ENCODE assay signal across 8 mouse cellular contexts in genomic region chr7:29291616-29292457, GRCm38 (mm10). TPM values are rescaled to one million over a fixed set of nuclear protein-coding genes. Genes with fewer than 3 reads are reported as not detected.
DNase-seq lines count a peak whose midpoint lies in the region; ATAC-seq lines count a peak whose summit lies in the region.

No protein-coding gene starts in this region.

- peak; percentile 57 for ATAC-seq in heart, embryonic 12.5 days (ENCODE audit: insufficient number of reproducible peaks, low FRiP score)
- ATAC-seq in forebrain, embryonic 14.5 days: peak; percentile 61
- 0 out of 2 replicates have a peak, but pooled peaks have one; percentile 24 for ATAC-seq in limb, embryonic 11.5 days (ENCODE audit: insufficient number of reproducible peaks, low FRiP score, low TSS enrichment, low read depth)

- H3K4me3 ChIP-seq in heart, embryonic 12.5 days: no peak overlapping the region
- no peak overlapping the region for H3K4me3 ChIP-seq in forebrain, embryonic 14.5 days (ENCODE audit: low read depth, low read length)
- H3K4me3 ChIP-seq in limb, embryonic 11.5 days (ENCODE audit: low read depth, low read length): no peak overlapping the region

- no peak for DNase-seq in heart, postnatal 10 days
- peak; percentile 72 for DNase-seq in cerebellum, adult 11 months
- peak; percentile 76 for DNase-seq in forebrain, embryonic 14.5 days (ENCODE audit: low spot score)
- no peak for DNase-seq in limb, embryonic 11.5 days (ENCODE audit: low spot score)
- no peak for DNase-seq in right cerebral cortex, postnatal 4 days
- no peak for DNase-seq in adrenal gland, postnatal 4 days (ENCODE audit: low spot score in 2 of 2)
- no peak for DNase-seq in MN1 (ENCODE audit: low spot score)

- H3K27me3 ChIP-seq in heart, embryonic 12.5 days (replicated peaks): peaks cover 41% of the 10 kb centered on the region
- H3K27me3 ChIP-seq in forebrain, embryonic 14.5 days (replicated peaks; ENCODE audit: control insufficient read depth, insufficient read depth, low read length): no peaks in the 10 kb centered on the region
- peaks cover 3% of the 10 kb centered on the region; the same call in 1 of the 2 replicates for H3K27me3 ChIP-seq in limb, embryonic 11.5 days (ENCODE audit: control insufficient read depth, insufficient read depth, low read length)

- WGBS in heart, embryonic 12.5 days: 33% methylated on average over 7 of the region's 7 CpGs
- 25% methylated on average over 7 of the region's 7 CpGs for WGBS in forebrain, embryonic 14.5 days
- 4% methylated on average over 6 of the region's 7 CpGs for WGBS in limb, embryonic 11.5 days

- H3K36me3 ChIP-seq in heart, embryonic 12.5 days: no peaks in the 10 kb centered on the region
- H3K36me3 ChIP-seq in forebrain, embryonic 14.5 days (ENCODE audit: control insufficient read depth, insufficient read depth, low read length): no peaks in the 10 kb centered on the region
- H3K36me3 ChIP-seq in limb, embryonic 11.5 days (ENCODE audit: control insufficient read depth, insufficient read depth, low read length): no peaks in the 10 kb centered on the region

- H3K27ac ChIP-seq in heart, embryonic 12.5 days (ENCODE audit: poor library complexity, severe bottlenecking): peak overlapping the region; percentile 28; the same call in 1 of the 2 replicates
- peak overlapping the region; percentile 88 for H3K27ac ChIP-seq in forebrain, embryonic 14.5 days (ENCODE audit: low read depth, low read length)
- H3K27ac ChIP-seq in limb, embryonic 11.5 days (replicated peaks; ENCODE audit: low read depth, low read length): no peak overlapping the region

- H3K9ac ChIP-seq in heart, embryonic 12.5 days: peak overlapping the region; percentile 44
- peak overlapping the region; percentile 22; the same call in 1 of the 2 replicates for H3K9ac ChIP-seq in forebrain, embryonic 14.5 days (ENCODE audit: low read length)
- no peak overlapping the region for H3K9ac ChIP-seq in limb, embryonic 11.5 days (ENCODE audit: low read length)

- H3K4me1 ChIP-seq in heart, embryonic 12.5 days (replicated peaks): peaks cover 43% of the 10 kb centered on the region
- peaks cover 28% of the 10 kb centered on the region; the same call in 1 of the 2 replicates for H3K4me1 ChIP-seq in forebrain, embryonic 14.5 days (ENCODE audit: control insufficient read depth, insufficient read depth, low read length)
- peaks cover 30% of the 10 kb centered on the region for H3K4me1 ChIP-seq in limb, embryonic 11.5 days (ENCODE audit: control insufficient read depth, insufficient read depth, low read length)

- peak overlapping the region; percentile 39 for H3K4me2 ChIP-seq in heart, embryonic 12.5 days
- H3K4me2 ChIP-seq in forebrain, embryonic 14.5 days (ENCODE audit: low read length): peak overlapping the region; percentile 33; the same call in 1 of the 2 replicates
- no peak overlapping the region for H3K4me2 ChIP-seq in limb, embryonic 11.5 days (ENCODE audit: low read depth, severe bottlenecking)

- intact Hi-C loops in heart, postnatal 10 days (cut with DNase I): loop anchor here (10.0 kb wide), 1 partner anchor 307 kb away; the partner anchor contains the start of genes Eif3k and Map4k1

- no peaks in the 10 kb centered on the region; the same call in 1 of the 2 replicates for H3K9me3 ChIP-seq in heart, embryonic 12.5 days (replicated peaks)
- H3K9me3 ChIP-seq in forebrain, embryonic 14.5 days (replicated peaks; ENCODE audit: control insufficient read depth, low read length): no peaks in the 10 kb centered on the region
- H3K9me3 ChIP-seq in limb, embryonic 11.5 days (ENCODE audit: control insufficient read depth, low read length): no peaks in the 10 kb centered on the region

RNA-seq across cellular contexts. Expression of gene Ppp1r14a, which starts 2.7 kb away (rescaled TPM):
- 13.2 and 13.9 TPM in 2 replicates for polyA plus RNA-seq in heart, embryonic 12.5 days (2016; fragmentation: Nextera tagmentation; extraction: Ambion mirVana)
- 10 to 100 TPM; 21.2 to 27.8 TPM for total RNA-seq in heart, postnatal 10 days (2021)
- 5.7 and 9.8 TPM in 2 replicates for polyA plus RNA-seq in forebrain, embryonic 14.5 days (2014; fragmentation: Nextera tagmentation; extraction: Ambion mirVana)
- 3.5 and 3.8 TPM in 2 replicates for polyA plus RNA-seq in limb, embryonic 11.5 days (2014; fragmentation: Nextera tagmentation; extraction: Ambion mirVana)
- total RNA-seq in adrenal gland, postnatal 4 days (2021): 10 to 100 TPM; 14.3 to 15.0 TPM

RNA-seq across cellular contexts. Expression of gene Spint2, which starts 10.1 kb away (rescaled TPM):
- polyA plus RNA-seq in heart, embryonic 12.5 days (2016; fragmentation: Nextera tagmentation; extraction: Ambion mirVana): 87.7 and 90.4 TPM in 2 replicates
- total RNA-seq in heart, postnatal 10 days (2021): 10 to 100 TPM; 53.3 to 62.7 TPM
- polyA plus RNA-seq in forebrain, embryonic 14.5 days (2014; fragmentation: Nextera tagmentation; extraction: Ambion mirVana): 46.6 and 51.3 TPM in 2 replicates
- 75.1 and 80.7 TPM in 2 replicates for polyA plus RNA-seq in limb, embryonic 11.5 days (2014; fragmentation: Nextera tagmentation; extraction: Ambion mirVana)
- 10 to 100 TPM; 46.1 to 85.1 TPM for total RNA-seq in adrenal gland, postnatal 4 days (2021)

RNA-seq across cellular contexts. Expression of gene Dpf1, which starts 11.9 kb away (rescaled TPM):
- polyA plus RNA-seq in heart, embryonic 12.5 days (2016; fragmentation: Nextera tagmentation; extraction: Ambion mirVana): 2.2 TPM in 2 replicates
- 1 to 10 TPM in 1 of 2 experiments, under 1 TPM in 1; 0.45 to 2.1 TPM for total RNA-seq in heart, postnatal 10 days (2021)
- 167 and 205 TPM in 2 replicates for polyA plus RNA-seq in forebrain, embryonic 14.5 days (2014; fragmentation: Nextera tagmentation; extraction: Ambion mirVana)
- polyA plus RNA-seq in limb, embryonic 11.5 days (2014; fragmentation: Nextera tagmentation; extraction: Ambion mirVana): 30.0 and 35.2 TPM in 2 replicates
- total RNA-seq in adrenal gland, postnatal 4 days (2021): 1 to 10 TPM; 5.0 to 5.7 TPM

RNA-seq across cellular contexts. Expression of gene 2200002D01Rik, which starts 43.6 kb away (rescaled TPM):
- 9.2 and 11.7 TPM in 2 replicates for polyA plus RNA-seq in heart, embryonic 12.5 days (2016; fragmentation: Nextera tagmentation; extraction: Ambion mirVana)
- total RNA-seq in heart, postnatal 10 days (2021): 1 to 10 TPM; 2.6 to 3.5 TPM
- 0.37 and 1.2 TPM in 2 replicates for polyA plus RNA-seq in forebrain, embryonic 14.5 days (2014; fragmentation: Nextera tagmentation; extraction: Ambion mirVana)
- 1.4 and 2.3 TPM in 2 replicates for polyA plus RNA-seq in limb, embryonic 11.5 days (2014; fragmentation: Nextera tagmentation; extraction: Ambion mirVana)
- total RNA-seq in adrenal gland, postnatal 4 days (2021): 1 to 10 TPM; 2.4 to 4.5 TPM

RNA-seq across cellular contexts. Expression of gene Yif1b, which starts 53.7 kb away (rescaled TPM):
- 99.4 and 104 TPM in 2 replicates for polyA plus RNA-seq in heart, embryonic 12.5 days (2016; fragmentation: Nextera tagmentation; extraction: Ambion mirVana)
- total RNA-seq in heart, postnatal 10 days (2021): 10 to 100 TPM; 72.9 to 75.1 TPM
- 88.2 and 96.2 TPM in 2 replicates for polyA plus RNA-seq in forebrain, embryonic 14.5 days (2014; fragmentation: Nextera tagmentation; extraction: Ambion mirVana)
- 90.8 and 101 TPM in 2 replicates for polyA plus RNA-seq in limb, embryonic 11.5 days (2014; fragmentation: Nextera tagmentation; extraction: Ambion mirVana)
- 10 to 100 TPM; 48.2 to 49.7 TPM for total RNA-seq in adrenal gland, postnatal 4 days (2021)

Comparison
In these comparisons a context has a peak if more than half of its experiments do, and no peak if none do; other contexts are left out.
1. DNase-seq: peak in cerebellum, adult 11 months (single experiment) and forebrain, embryonic 14.5 days (single experiment); none in heart, postnatal 10 days (0 of 2), limb, embryonic 11.5 days (single experiment), right cerebral cortex, postnatal 4 days (single experiment), adrenal gland, postnatal 4 days (0 of 2) and MN1 (single experiment).
2. Peak in every context shown above with its lines, with median percentiles within 50 percentile points of each other: ATAC-seq.